In the genomic region with DNA sequence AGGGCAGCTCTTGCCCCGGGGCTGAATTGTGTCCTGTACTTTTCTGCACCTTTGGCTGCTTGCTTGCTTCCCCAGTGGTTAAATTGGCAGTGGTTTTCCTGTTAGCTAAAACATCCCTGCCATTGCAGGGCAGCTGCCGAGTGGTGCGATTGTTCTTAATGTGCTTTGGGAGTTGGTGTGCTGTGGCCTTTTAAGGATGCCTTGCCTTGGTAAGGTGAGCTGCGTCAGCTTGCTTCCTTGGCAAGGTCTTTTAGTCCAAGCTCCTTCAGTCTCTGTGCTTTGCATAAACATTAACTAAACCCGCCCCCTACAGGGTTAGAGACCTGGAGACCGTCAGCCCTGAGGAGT, we compare ENCODE assay signal across 10 mouse cellular contexts. TPM values are rescaled to one million over a fixed set of nuclear protein-coding genes. Genes with fewer than 3 reads are reported as not detected.
A peak's percentile ranks its signal among the peaks of the same experiment; 100 is the strongest.
DNase-seq lines count a peak whose midpoint lies in the region; ATAC-seq and TF ChIP-seq lines count a peak whose summit lies in the region.
"Had no signal": no experiment of that assay in that cellular context is flagged by ENCODE, and none has a peak within 500 bp of the region (broad histone marks: within the 10 kb centered on the region; RNA-seq: fewer than 3 reads in every experiment).

No protein-coding gene starts in this region.

- no peaks in the 10 kb centered on the region for H3K36me3 ChIP-seq in midbrain, embryonic 15.5 days (replicated peaks)
- H3K36me3 ChIP-seq in midbrain, postnatal 0 days (ENCODE audit: insufficient read depth, low read length): no peaks in the 10 kb centered on the region
- H3K36me3 ChIP-seq in embryonic facial prominence, embryonic 15.5 days: no peaks in the 10 kb centered on the region
- H3K36me3 ChIP-seq in kidney, postnatal 0 days (ENCODE audit: insufficient read depth, low read length): no peaks in the 10 kb centered on the region
- no peaks in the 10 kb centered on the region; the same call in 1 of the 2 replicates for H3K36me3 ChIP-seq in splenic B cell, adult 2 months (ENCODE audit: control insufficient read depth, insufficient read depth, low read length, poor library complexity, severe bottlenecking)
- H3K36me3 ChIP-seq: midbrain, embryonic 10.5 days had no signal

- no peak for ATAC-seq in midbrain, embryonic 15.5 days (replicated peaks)
- no peak for ATAC-seq in midbrain, postnatal 0 days (ENCODE audit: low FRiP score)
- no peak for ATAC-seq in embryonic facial prominence, embryonic 15.5 days (ENCODE audit: insufficient number of reproducible peaks, low FRiP score, low TSS enrichment, low read depth)
- ATAC-seq in kidney, postnatal 0 days (replicated peaks; ENCODE audit: low FRiP score, low read depth): peak; percentile 74; the same call in 1 of the 2 replicates

- no peaks in the 10 kb centered on the region for H3K27me3 ChIP-seq in midbrain, embryonic 15.5 days (replicated peaks)
- H3K27me3 ChIP-seq in midbrain, postnatal 0 days (ENCODE audit: insufficient read depth, low read length): no peaks in the 10 kb centered on the region
- H3K27me3 ChIP-seq in embryonic facial prominence, embryonic 15.5 days: no peaks in the 10 kb centered on the region
- H3K27me3 ChIP-seq in kidney, postnatal 0 days (ENCODE audit: insufficient read depth, low read length): no peaks in the 10 kb centered on the region
- H3K27me3 ChIP-seq in splenic B cell, adult 2 months (ENCODE audit: control insufficient read depth, insufficient read depth, low read length, poor library complexity, severe bottlenecking): no peaks in the 10 kb centered on the region

- no peak overlapping the region for H3K4me3 ChIP-seq in midbrain, embryonic 15.5 days
- no peak overlapping the region for H3K4me3 ChIP-seq in midbrain, postnatal 0 days (ENCODE audit: low read depth, low read length)
- no peak overlapping the region for H3K4me3 ChIP-seq in embryonic facial prominence, embryonic 15.5 days (replicated peaks)
- H3K4me3 ChIP-seq in kidney, postnatal 0 days (replicated peaks; ENCODE audit: low read depth, low read length): no peak overlapping the region
- H3K4me3 ChIP-seq: midbrain, embryonic 10.5 days had no signal

- WGBS in midbrain, embryonic 15.5 days: 26% methylated on average over 6 of the region's 6 CpGs
- WGBS in midbrain, postnatal 0 days: 33% methylated on average over 6 of the region's 6 CpGs
- 25% methylated on average over 6 of the region's 6 CpGs for WGBS in embryonic facial prominence, embryonic 15.5 days
- 29% methylated on average over 6 of the region's 6 CpGs for WGBS in kidney, postnatal 0 days

- intact Hi-C loops in left cerebral cortex, postnatal 4 days (cut with DNase I): no loop called here

- H3K9ac ChIP-seq in midbrain, embryonic 15.5 days: no peak overlapping the region
- no peak overlapping the region for H3K9ac ChIP-seq in midbrain, postnatal 0 days (replicated peaks; ENCODE audit: low read length, poor library complexity, severe bottlenecking)
- no peak overlapping the region for H3K9ac ChIP-seq in embryonic facial prominence, embryonic 15.5 days
- no peak overlapping the region for H3K9ac ChIP-seq in kidney, postnatal 0 days (ENCODE audit: low read depth, low read length)

- no peaks in the 10 kb centered on the region for H3K9me3 ChIP-seq in midbrain, embryonic 15.5 days
- H3K9me3 ChIP-seq in midbrain, postnatal 0 days (ENCODE audit: low read length): no peaks in the 10 kb centered on the region
- H3K9me3 ChIP-seq in embryonic facial prominence, embryonic 15.5 days (replicated peaks): no peaks in the 10 kb centered on the region
- H3K9me3 ChIP-seq in kidney, postnatal 0 days (replicated peaks; ENCODE audit: low read length): no peaks in the 10 kb centered on the region
- H3K9me3 ChIP-seq: midbrain, embryonic 10.5 days had no signal

- no peak for TF ChIP-seq CTCF in midbrain, postnatal 0 days (IDR thresholded peaks at IDR 0.05)
- TF ChIP-seq CTCF in kidney, postnatal 0 days (IDR thresholded peaks at IDR 0.05; ENCODE audit: low read depth): no peak; the same call in 1 of the 2 replicates

- H3K4me1 ChIP-seq in midbrain, embryonic 15.5 days: peaks cover 4% of the 10 kb centered on the region; the same call in 1 of the 2 replicates
- H3K4me1 ChIP-seq in midbrain, postnatal 0 days (ENCODE audit: insufficient read depth, low read length): no peaks in the 10 kb centered on the region; the same call in 1 of the 2 replicates
- peaks cover 8% of the 10 kb centered on the region for H3K4me1 ChIP-seq in embryonic facial prominence, embryonic 15.5 days
- H3K4me1 ChIP-seq in kidney, postnatal 0 days (replicated peaks; ENCODE audit: insufficient read depth, low read length): no peaks in the 10 kb centered on the region

- no peak for DNase-seq in midbrain, postnatal 0 days (ENCODE audit: low spot score)
- DNase-seq in kidney, postnatal 0 days (ENCODE audit: low spot score): no peak
- peak; percentile 32 for DNase-seq in splenic B cell, adult 2 months (ENCODE audit: low read depth, low spot score)
- no peak for DNase-seq in left cerebral cortex, postnatal 4 days
- DNase-seq in layer of hippocampus, postnatal 14 days (ENCODE audit: low spot score in 2 of 2): no peak
- DNase-seq in urinary bladder, postnatal 10 days (ENCODE audit: low spot score): no peak
- DNase-seq: cerebellum, adult 11 months had no signal

- peak overlapping the region; percentile 17; the same call in 1 of the 2 replicates for H3K4me2 ChIP-seq in midbrain, embryonic 15.5 days
- no peak overlapping the region for H3K4me2 ChIP-seq in midbrain, postnatal 0 days (ENCODE audit: low read depth, low read length, poor library complexity, severe bottlenecking)
- peak overlapping the region; percentile 35 for H3K4me2 ChIP-seq in embryonic facial prominence, embryonic 15.5 days (replicated peaks)
- peak overlapping the region; percentile 37 for H3K4me2 ChIP-seq in kidney, postnatal 0 days (ENCODE audit: low read length)

- H3K27ac ChIP-seq in midbrain, embryonic 15.5 days: no peak overlapping the region
- no peak overlapping the region for H3K27ac ChIP-seq in midbrain, postnatal 0 days (ENCODE audit: low read depth, low read length)
- H3K27ac ChIP-seq in embryonic facial prominence, embryonic 15.5 days (replicated peaks): no peak overlapping the region
- peak overlapping the region; percentile 77 for H3K27ac ChIP-seq in kidney, postnatal 0 days
- H3K27ac ChIP-seq: midbrain, embryonic 10.5 days had no signal

RNA-seq across cellular contexts. Expression of a gene that starts 9.8 kb away (rescaled TPM):
- 19.6 and 22.1 TPM in 2 replicates for polyA plus RNA-seq in midbrain, embryonic 15.5 days (2015; fragmentation: Nextera tagmentation; extraction: Ambion mirVana)
- total RNA-seq in midbrain, postnatal 0 days (2014; rRNA removed): 27.2 and 29.2 TPM in 2 replicates
- polyA plus RNA-seq in midbrain, postnatal 0 days (2015; fragmentation: Nextera tagmentation; extraction: Ambion mirVana): 25.5 and 27.5 TPM in 2 replicates
- 6.7 and 7.8 TPM in 2 replicates for polyA plus RNA-seq in embryonic facial prominence, embryonic 15.5 days (2015; fragmentation: Nextera tagmentation; extraction: Ambion mirVana)
- 28.1 and 29.9 TPM in 2 replicates for polyA plus RNA-seq in kidney, postnatal 0 days (2015; fragmentation: Nextera tagmentation; extraction: Ambion mirVana)
- total RNA-seq in left cerebral cortex, postnatal 4 days (2021): 10 to 100 TPM; 54.5 to 55.5 TPM
- total RNA-seq in layer of hippocampus, postnatal 14 days (2021): 10 to 100 TPM; 50.1 to 52.5 TPM
